Mouse (Mus musculus): ENCODE results near the gene Klk1b4.

Klk1b4 gene

GRCm38 (mm10) chr7:44254930-44255329, 47.7 kb downstream of the Klk1b4 start:
- no peak for DNase-seq

GRCm38 (mm10) chr7:44257278-44257677, 50.0 kb downstream of the Klk1b4 start, which contains the start of gene Acp4:
Gene Acp4, minus strand, starts transcription at chr7:44257378.
- no peak for DNase-seq

- DNase-seq = no peak
Measured at GRCm38 (mm10) chr7:44260410-44260809, 53.2 kb downstream of the Klk1b4 start.

GRCm38 (mm10) chr7:44261147-44261546, 53.9 kb downstream of the Klk1b4 start, which contains the start of gene Gm15517:
Gene Gm15517, plus strand, starts transcription at chr7:44261447.
- DNase-seq = no peak
